Mouse (Mus musculus): ENCODE measurements around the gene Prox1. TPM values are rescaled to one million over a fixed set of nuclear protein-coding genes. Genes with fewer than 3 reads are reported as not detected.

The Prox1 gene
- total and polyA plus RNA-seq, 2 experiments, result 20.1 to 23.0 TPM

DNA sequence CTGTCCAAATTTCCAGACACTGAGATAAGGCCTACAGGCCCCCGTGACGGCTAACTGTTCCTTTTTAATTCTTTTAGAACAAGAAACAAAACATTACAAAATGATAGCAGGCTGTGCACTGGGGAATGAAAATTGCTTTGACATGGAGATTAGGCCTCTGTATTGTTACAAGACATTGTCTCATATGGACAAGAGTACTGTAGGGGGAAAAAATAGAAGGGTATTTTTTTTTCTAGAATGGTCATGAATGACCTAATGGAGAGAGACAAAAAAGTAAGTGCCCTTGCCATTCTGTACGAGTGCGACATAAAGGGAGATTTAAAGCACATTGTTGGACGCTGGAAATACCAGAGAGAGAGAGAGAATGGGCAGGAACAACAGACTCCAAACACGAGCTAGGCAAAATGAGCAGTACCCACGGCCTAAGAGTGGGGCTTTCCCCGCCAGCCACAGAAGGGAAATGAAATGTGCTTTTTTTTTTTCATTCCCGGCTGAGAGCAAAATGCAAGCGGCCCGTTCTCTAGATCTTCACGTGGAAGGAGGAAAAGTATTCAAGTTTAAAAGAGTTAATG is 21.8 kb downstream of the Prox1 start:
- H3K4me3 ChIP-seq (ENCODE audit: insufficient read depth, low read depth, low read length), result no peak overlapping the region
- H3K27me3 ChIP-seq (ENCODE audit: control insufficient read depth, insufficient read depth, low read length), result no peaks in the 10 kb centered on the region
- no peak for TF ChIP-seq POLR2A (IDR thresholded peaks at IDR 0.05; ENCODE audit: extremely low read depth, insufficient read depth, low read length)
- no peak for TF ChIP-seq CTCF (IDR thresholded peaks at IDR 0.05; ENCODE audit: low read depth, low read length)
- H3K4me1 ChIP-seq (ENCODE audit: control insufficient read depth, insufficient read depth, low read length), result peaks cover 19% of the 10 kb centered on the region
- H3K36me3 ChIP-seq (ENCODE audit: control insufficient read depth, insufficient read depth, low read length), result peaks cover 61% of the 10 kb centered on the region
- no peak overlapping the region; the same call in 1 of the 2 replicates for H3K9ac ChIP-seq (ENCODE audit: low read depth, low read length)
- H3K79me2 ChIP-seq (ENCODE audit: control insufficient read depth, insufficient read depth, low read length), result peaks cover 6% of the 10 kb centered on the region; the same call in 1 of the 2 replicates
- 74% methylated on average over 12 of the region's 12 CpGs for WGBS
- H3K27ac ChIP-seq (replicated peaks; ENCODE audit: insufficient read depth, low read depth, low read length), result peak overlapping the region; percentile 52; the same call in 1 of the 2 replicates
- no peak for DNase-seq (ENCODE audit: extremely low read depth, low read depth, low spot score)

DNA sequence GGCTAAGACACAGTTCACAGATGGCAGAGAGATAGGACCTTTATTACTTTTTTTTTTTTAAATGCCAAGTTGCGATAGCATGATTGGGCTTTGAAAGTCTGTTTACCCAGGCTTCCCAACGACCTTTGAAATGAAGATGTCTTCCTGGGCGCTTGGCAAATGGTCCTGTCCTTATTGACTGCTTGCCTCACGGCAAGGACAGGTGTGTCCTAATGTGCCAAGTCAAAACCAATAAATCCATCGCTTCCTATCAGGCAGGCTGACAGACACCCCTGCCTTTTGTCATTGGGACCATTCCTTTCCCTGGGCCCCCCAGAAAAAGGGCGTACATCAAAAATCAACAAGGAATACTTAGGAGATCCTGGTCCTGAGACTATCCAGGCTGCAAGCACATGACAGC is 22.7 kb downstream of the Prox1 start:
- Histone ChIP-seq H3K9ac (ENCODE audit: low read depth, low read length) (no peak overlapping the region), H3K36me3 (ENCODE audit: control insufficient read depth, insufficient read depth, low read length) (peaks cover 61% of the 10 kb centered on the region), H3K27me3 (ENCODE audit: control insufficient read depth, insufficient read depth, low read length) (no peaks in the 10 kb centered on the region), H3K4me3 (ENCODE audit: insufficient read depth, low read depth, low read length) (no peak overlapping the region), H3K4me1 (ENCODE audit: control insufficient read depth, insufficient read depth, low read length) (peaks cover 19% of the 10 kb centered on the region), H3K79me2 (ENCODE audit: control insufficient read depth, insufficient read depth, low read length) (no peaks in the 10 kb centered on the region), H3K27ac (replicated peaks; ENCODE audit: insufficient read depth, low read depth, low read length) (peak overlapping the region; percentile 60)
- WGBS, result 32% methylated on average over 6 of the region's 6 CpGs
- TF ChIP-seq CTCF (IDR thresholded peaks at IDR 0.05; ENCODE audit: low read depth, low read length) (no peak), POLR2A (IDR thresholded peaks at IDR 0.05; ENCODE audit: extremely low read depth, insufficient read depth, low read length) (no peak)
- peak; percentile 88 for DNase-seq (ENCODE audit: extremely low read depth, low read depth, low spot score)

DNA sequence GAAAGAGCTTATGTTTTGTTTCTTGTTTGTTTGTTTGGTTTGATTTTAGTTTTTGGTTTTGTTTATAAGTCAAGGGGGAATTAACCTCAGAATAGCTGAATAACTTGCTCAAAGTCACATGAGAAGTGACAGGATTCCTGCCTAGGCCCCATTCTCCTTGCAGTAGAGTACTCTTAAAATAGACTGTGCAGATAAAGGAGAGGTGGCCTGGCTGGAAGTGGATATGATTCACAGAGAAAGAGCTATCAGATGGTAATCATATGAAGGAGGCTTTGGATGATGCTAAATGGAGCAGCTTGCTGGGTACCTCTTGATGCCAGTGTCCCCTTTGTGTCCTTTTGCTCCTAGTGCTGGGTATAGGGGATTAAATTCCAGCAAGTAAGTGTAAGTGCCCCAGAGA is 26.1 kb downstream of the Prox1 start:
- Histone ChIP-seq H3K27ac (replicated peaks; ENCODE audit: insufficient read depth, low read depth, low read length) (no peak overlapping the region), H3K9ac (ENCODE audit: low read depth, low read length) (no peak overlapping the region), H3K4me1 (ENCODE audit: control insufficient read depth, insufficient read depth, low read length) (peaks cover 14% of the 10 kb centered on the region), H3K4me3 (ENCODE audit: insufficient read depth, low read depth, low read length) (no peak overlapping the region), H3K79me2 (ENCODE audit: control insufficient read depth, insufficient read depth, low read length) (no peaks in the 10 kb centered on the region; the same call in 1 of the 2 replicates), H3K36me3 (ENCODE audit: control insufficient read depth, insufficient read depth, low read length) (peaks cover 74% of the 10 kb centered on the region), H3K27me3 (ENCODE audit: control insufficient read depth, insufficient read depth, low read length) (no peaks in the 10 kb centered on the region)
- TF ChIP-seq POLR2A (IDR thresholded peaks at IDR 0.05; ENCODE audit: extremely low read depth, insufficient read depth, low read length) (no peak), CTCF (IDR thresholded peaks at IDR 0.05; ENCODE audit: low read depth, low read length) (no peak)
- DNase-seq (ENCODE audit: extremely low read depth, low read depth, low spot score), result no peak

DNA sequence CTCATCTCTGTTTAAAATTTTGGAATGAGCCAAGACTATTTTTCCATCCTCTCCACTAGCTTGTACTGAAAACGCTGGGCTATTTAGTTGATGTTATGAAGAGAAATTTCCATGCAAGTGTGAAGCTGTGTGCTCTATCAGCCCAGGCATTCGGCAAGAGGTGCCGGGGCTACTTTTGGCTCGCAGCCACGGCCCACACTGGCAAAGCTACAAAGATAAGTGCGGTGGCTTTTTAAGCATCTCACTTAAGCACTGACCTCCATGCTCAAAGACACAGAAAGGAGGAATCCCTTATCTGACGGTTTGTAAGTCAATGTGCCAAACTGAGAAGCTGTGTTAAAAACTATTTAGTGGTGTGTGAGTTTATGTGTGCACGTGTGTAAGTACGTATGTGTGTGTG is 26.9 kb downstream of the Prox1 start:
- H3K27ac ChIP-seq (replicated peaks; ENCODE audit: insufficient read depth, low read depth, low read length), result no peak overlapping the region
- TF ChIP-seq POLR2A (IDR thresholded peaks at IDR 0.05; ENCODE audit: extremely low read depth, insufficient read depth, low read length), result no peak
- TF ChIP-seq CTCF (IDR thresholded peaks at IDR 0.05; ENCODE audit: low read depth, low read length), result no peak
- WGBS, result 75% methylated on average over 9 of the region's 9 CpGs
- peaks cover 8% of the 10 kb centered on the region for H3K4me1 ChIP-seq (ENCODE audit: control insufficient read depth, insufficient read depth, low read length)
- no peaks in the 10 kb centered on the region for H3K27me3 ChIP-seq (ENCODE audit: control insufficient read depth, insufficient read depth, low read length)
- H3K36me3 ChIP-seq (ENCODE audit: control insufficient read depth, insufficient read depth, low read length), result peaks cover 77% of the 10 kb centered on the region
- no peak overlapping the region for H3K4me3 ChIP-seq (ENCODE audit: insufficient read depth, low read depth, low read length)
- no peak overlapping the region for H3K9ac ChIP-seq (ENCODE audit: low read depth, low read length)
- DNase-seq (ENCODE audit: extremely low read depth, low read depth, low spot score), result no peak
- no peaks in the 10 kb centered on the region; the same call in 1 of the 2 replicates for H3K79me2 ChIP-seq (ENCODE audit: control insufficient read depth, insufficient read depth, low read length)

DNA sequence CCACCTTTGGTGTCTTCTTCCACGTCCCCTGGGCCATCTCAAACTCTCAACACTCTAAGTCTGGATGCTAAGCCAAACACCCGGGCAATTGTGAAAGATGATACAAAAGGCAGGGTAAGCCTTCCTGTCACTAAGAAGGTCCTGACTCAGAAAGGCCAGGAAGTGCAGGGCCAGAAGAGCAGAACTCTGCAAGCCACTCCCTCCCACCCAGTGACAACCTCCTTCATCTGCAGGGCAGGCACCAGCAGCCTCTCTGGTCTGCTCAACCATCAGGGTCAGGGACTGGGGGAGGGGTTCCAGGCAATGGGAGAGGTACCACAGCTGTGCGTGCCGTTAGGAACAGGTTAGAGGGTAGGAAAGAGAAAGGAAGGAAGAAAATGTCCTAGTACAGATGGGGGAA is 27.9 kb downstream of the Prox1 start:
- H3K4me3 ChIP-seq (ENCODE audit: insufficient read depth, low read depth, low read length), result no peak overlapping the region
- H3K9ac ChIP-seq (ENCODE audit: low read depth, low read length), result no peak overlapping the region
- 62% methylated on average over 4 of the region's 4 CpGs for WGBS
- TF ChIP-seq POLR2A (IDR thresholded peaks at IDR 0.05; ENCODE audit: extremely low read depth, insufficient read depth, low read length), result no peak
- no peak for TF ChIP-seq CTCF (IDR thresholded peaks at IDR 0.05; ENCODE audit: low read depth, low read length)
- H3K27ac ChIP-seq (replicated peaks; ENCODE audit: insufficient read depth, low read depth, low read length), result no peak overlapping the region
- H3K79me2 ChIP-seq (ENCODE audit: control insufficient read depth, insufficient read depth, low read length), result no peaks in the 10 kb centered on the region; the same call in 1 of the 2 replicates
- no peak for DNase-seq (ENCODE audit: extremely low read depth, low read depth, low spot score)
- peaks cover 86% of the 10 kb centered on the region for H3K36me3 ChIP-seq (ENCODE audit: control insufficient read depth, insufficient read depth, low read length)
- peaks cover 2% of the 10 kb centered on the region for H3K4me1 ChIP-seq (ENCODE audit: control insufficient read depth, insufficient read depth, low read length)
- H3K27me3 ChIP-seq (ENCODE audit: control insufficient read depth, insufficient read depth, low read length), result no peaks in the 10 kb centered on the region

DNA sequence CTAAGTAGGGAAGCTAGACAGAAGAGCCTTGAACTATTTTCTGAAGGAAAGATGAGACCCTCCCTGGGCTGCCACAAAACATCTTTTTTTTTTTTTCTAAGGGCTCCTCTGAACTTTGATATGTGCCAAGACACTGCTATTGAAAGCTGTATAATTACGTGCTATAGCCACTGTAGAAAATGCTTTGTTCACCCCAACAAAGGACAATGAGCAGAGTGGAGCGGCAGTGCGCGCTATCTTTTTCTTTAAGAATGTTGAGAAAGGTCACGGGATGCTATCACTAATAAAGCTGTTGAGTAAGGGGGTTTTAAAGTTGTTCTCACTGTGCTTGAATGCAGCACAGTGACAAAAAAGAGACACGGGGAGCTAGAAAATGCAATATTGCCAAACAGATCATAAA is 30.0 kb downstream of the Prox1 start:
- Histone ChIP-seq H3K79me2 (ENCODE audit: control insufficient read depth, insufficient read depth, low read length) (no peaks in the 10 kb centered on the region; the same call in 1 of the 2 replicates), H3K36me3 (ENCODE audit: control insufficient read depth, insufficient read depth, low read length) (peaks cover 86% of the 10 kb centered on the region)
- 89% methylated on average over 6 of the region's 6 CpGs for WGBS

More for the DNA sequence above, 30.0 kb downstream of the Prox1 start:
- Histone ChIP-seq H3K4me3 (ENCODE audit: insufficient read depth, low read depth, low read length) (no peak overlapping the region), H3K9ac (ENCODE audit: low read depth, low read length) (no peak overlapping the region), H3K4me1 (ENCODE audit: control insufficient read depth, insufficient read depth, low read length) (peaks cover 3% of the 10 kb centered on the region), H3K27ac (replicated peaks; ENCODE audit: insufficient read depth, low read depth, low read length) (no peak overlapping the region), H3K27me3 (ENCODE audit: control insufficient read depth, insufficient read depth, low read length) (no peaks in the 10 kb centered on the region)
- TF ChIP-seq POLR2A (IDR thresholded peaks at IDR 0.05; ENCODE audit: extremely low read depth, insufficient read depth, low read length), result no peak
- no peak for TF ChIP-seq CTCF (IDR thresholded peaks at IDR 0.05; ENCODE audit: low read depth, low read length)
- DNase-seq (ENCODE audit: extremely low read depth, low read depth, low spot score), result no peak

All from liver, adult 2 months (tissue).